Mouse (Mus musculus) c-Kit-negative CD71-positive TER-119-positive erythroid progenitor cells, embryonic 14.5 days (primary cell): ENCODE results near the gene Mtrr.
A peak's percentile ranks its signal among the peaks of the same experiment; 100 is the strongest.

Experiments used
- DNase-seq: peaks from one replicate; pipeline ENCODE4 v3.0.0-alpha.2; 2013; ENCODE audit warnings: low read depth, low spot score

Mtrr gene

GRCm38 (mm10) chr13:68581747-68582516 lies at the start of gene Mtrr, which contains the start of gene Fastkd3:
TSS of gene Mtrr (minus strand) at chr13:68582149.
TSS of gene Fastkd3 (plus strand) at chr13:68582234.
- DNase-seq: peak; percentile 71

- DNase-seq: no peak
These were observed 45.1 kb upstream of the Mtrr start for GRCm38 (mm10) chr13:68627041-68627440.

GRCm38 (mm10) chr13:68622792-68623191 lies 40.8 kb upstream of the Mtrr start:
- no peak for DNase-seq

- no peak for DNase-seq
These were observed 25.9 kb upstream of the Mtrr start for GRCm38 (mm10) chr13:68607652-68608405.

- DNase-seq: no peak
These were observed 23.8 kb upstream of the Mtrr start for GRCm38 (mm10) chr13:68605689-68606126.

GRCm38 (mm10) chr13:68603085-68603484 lies 21.1 kb upstream of the Mtrr start:
- no peak for DNase-seq

- DNase-seq: no peak
These were observed 19.2 kb upstream of the Mtrr start for GRCm38 (mm10) chr13:68601184-68601583.

GRCm38 (mm10) chr13:68598953-68599352 lies 17.0 kb upstream of the Mtrr start:
- DNase-seq: no peak

- no peak for DNase-seq
These were observed 15.7 kb upstream of the Mtrr start for GRCm38 (mm10) chr13:68597667-68598066.

GRCm38 (mm10) chr13:68597199-68597598 lies 15.2 kb upstream of the Mtrr start, which contains the start of gene 1700001L19Rik:
TSS of gene 1700001L19Rik (plus strand) at chr13:68597421.
- no peak for DNase-seq

- no peak for DNase-seq
These were observed 11.8 kb upstream of the Mtrr start for GRCm38 (mm10) chr13:68593797-68594196.

GRCm38 (mm10) chr13:68588352-68588751 lies 6.4 kb upstream of the Mtrr start:
- DNase-seq: no peak

- DNase-seq: no peak
These were observed 3.5 kb upstream of the Mtrr start for GRCm38 (mm10) chr13:68585441-68585840.

GRCm38 (mm10) chr13:68583961-68584360 lies 2.0 kb upstream of the Mtrr start:
- DNase-seq: no peak

GRCm38 (mm10) chr13:68582517-68582780 lies 500 bp upstream of the Mtrr start:
- no peak for DNase-seq

GRCm38 (mm10) chr13:68581086-68581740 lies 736 bp downstream of the Mtrr start:
- no peak for DNase-seq

- DNase-seq: no peak
These were observed 4.0 kb downstream of the Mtrr start for GRCm38 (mm10) chr13:68577945-68578344.

- DNase-seq: no peak
These were observed 7.6 kb downstream of the Mtrr start for GRCm38 (mm10) chr13:68574398-68574797.

- no peak for DNase-seq
These were observed 8.7 kb downstream of the Mtrr start for GRCm38 (mm10) chr13:68572966-68573913.

- DNase-seq: no peak
These were observed 9.7 kb downstream of the Mtrr start for GRCm38 (mm10) chr13:68572247-68572646.
